Mouse (Mus musculus) CH12.LX (cell line): Measurements from ENCODE around the gene Fcer2a.

ENCODE experiments used
- CTCF ChIP-seq, 2 experiments: IDR thresholded peaks in 1 of 2; conservative IDR thresholded peaks in 1 of 2; 2 replicates each; pipeline ENCODE4 v1.5.1; 2011 to 2012; ENCODE audit warnings: low read depth in 2 of 2, low read length in 2 of 2, improper control_type of control experiment in 1 of 2, inconsistent platforms in 1 of 2, mild to moderate bottlenecking in 1 of 2, moderate library complexity in 1 of 2
- JUND ChIP-seq: conservative IDR thresholded peaks from 2 replicates; pipeline ENCODE4 v1.6.1; 2011; ENCODE audit warnings: low read depth, low read length, improper control_type of control experiment
- MYC ChIP-seq: IDR thresholded peaks from 2 replicates; pipeline ENCODE4 v1.6.1; 2011; ENCODE audit warnings: low read depth, mild to moderate bottlenecking, improper control_type of control experiment, low read length
- ZNF384 ChIP-seq: IDR thresholded peaks from 2 replicates; pipeline ENCODE4 v1.6.1; 2012; ENCODE audit warnings: low read depth, low read length, improper control_type of control experiment, inconsistent platforms

- no peak for TF ChIP-seq CTCF (conservative IDR thresholded peaks at IDR 0.05 in 1 of 2, IDR thresholded peaks at IDR 0.05 in 1 of 2; ENCODE audit: low read depth in 2 of 2, low read length in 2 of 2)
- TF ChIP-seq ZNF384: no peak
- TF ChIP-seq JUND: no peak
- TF ChIP-seq MYC: no peak
Observed at GRCm38 (mm10) chr8:3710312-3710711, 16.3 kb upstream of the Fcer2a start.
